Mouse (Mus musculus) cerebellum, postnatal 4 days (tissue): ENCODE measurements at regions not wholly inside any gene's neighbourhood (a gene's known extent, or its start where the extent isn't known, plus 50 kb on each side); places are given as distances from the start of the nearest gene placed in this dataset.

ENCODE experiments used
- DNase-seq, 2 experiments: peaks; one replicate each; pipeline ENCODE4 v3.0.0; 2022; ENCODE audit warnings: low spot score in 2 of 2, mixed read lengths in 1 of 2

DNA sequence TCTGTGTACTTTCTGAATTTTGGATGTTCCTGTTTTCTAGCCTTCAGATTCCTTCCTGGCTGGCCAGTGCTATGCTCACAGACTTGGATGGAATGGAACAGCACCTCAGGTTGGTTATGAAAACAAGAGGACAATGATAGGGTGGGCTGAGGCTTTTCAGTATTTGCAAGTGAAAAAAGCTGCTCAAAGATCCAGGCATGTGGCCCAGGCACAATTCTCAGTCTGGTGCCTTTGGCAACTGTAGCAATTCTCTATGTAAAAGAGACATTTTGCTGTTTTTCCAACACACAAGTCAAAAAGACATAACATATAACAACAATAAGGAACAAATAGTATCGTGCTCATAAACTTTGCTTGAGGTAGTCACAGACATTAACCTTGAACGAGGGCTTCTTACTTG is 363.4 kb upstream of the Pik3r1 start:
- no peak for DNase-seq

DNA sequence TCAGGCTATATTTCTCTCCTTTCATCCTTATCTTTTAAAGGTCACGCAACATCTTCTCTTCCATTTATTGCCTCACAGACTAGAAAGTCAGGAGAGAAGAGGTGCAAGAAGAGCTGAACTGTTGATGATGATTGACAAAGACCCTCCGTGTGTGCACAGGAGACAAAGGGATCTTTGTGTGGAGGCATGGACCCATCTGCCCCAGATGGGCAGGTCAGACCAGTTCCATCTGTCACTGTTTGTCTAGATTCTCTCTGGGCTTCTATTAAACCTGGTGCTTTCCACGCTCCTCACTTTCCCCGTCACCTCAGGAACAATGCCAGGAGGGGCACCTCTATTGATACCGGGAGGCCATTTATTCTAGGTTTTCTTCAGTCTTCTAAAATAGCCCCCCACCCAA is 364.1 kb upstream of the Pik3r1 start:
- DNase-seq, result no peak

DNA sequence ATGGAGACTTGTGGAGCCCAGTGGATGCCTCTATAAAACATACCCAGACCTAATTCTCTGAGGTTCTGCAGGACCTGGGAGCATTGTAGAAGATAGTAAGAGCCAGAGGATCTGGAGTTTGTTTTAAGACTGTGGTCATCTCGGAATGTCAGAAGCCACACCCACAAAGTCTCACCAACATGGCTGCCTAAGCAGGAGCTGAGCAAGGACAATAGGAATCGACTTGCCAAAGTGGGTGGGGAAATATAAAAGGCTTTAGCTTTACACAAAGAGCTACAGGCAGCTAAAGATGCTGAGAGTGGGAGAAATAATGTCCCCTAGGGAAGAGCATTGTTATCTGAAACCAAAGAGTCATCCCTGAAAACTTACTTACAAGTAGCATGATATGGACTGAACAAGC is 364.7 kb upstream of the Pik3r1 start:
- DNase-seq, result no peak

DNA sequence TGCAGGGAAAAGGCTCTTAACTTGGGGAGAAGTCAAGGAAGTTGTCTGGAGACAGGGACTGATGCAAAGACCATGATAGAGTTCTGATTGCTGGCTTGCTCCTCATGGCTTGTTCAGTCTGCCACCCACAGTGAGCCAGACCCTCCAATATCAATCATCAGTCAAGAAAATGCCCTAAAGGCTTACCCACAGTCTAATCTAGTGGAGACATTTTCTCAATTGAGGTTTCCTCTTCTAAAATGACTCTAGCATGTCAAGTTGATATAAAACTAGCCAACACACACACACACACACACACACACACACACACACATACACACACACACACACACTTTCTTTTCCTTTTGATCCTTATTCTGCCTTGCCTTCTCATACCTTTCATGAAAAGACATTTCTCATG is 367.2 kb upstream of the Pik3r1 start:
- DNase-seq, result no peak

DNA sequence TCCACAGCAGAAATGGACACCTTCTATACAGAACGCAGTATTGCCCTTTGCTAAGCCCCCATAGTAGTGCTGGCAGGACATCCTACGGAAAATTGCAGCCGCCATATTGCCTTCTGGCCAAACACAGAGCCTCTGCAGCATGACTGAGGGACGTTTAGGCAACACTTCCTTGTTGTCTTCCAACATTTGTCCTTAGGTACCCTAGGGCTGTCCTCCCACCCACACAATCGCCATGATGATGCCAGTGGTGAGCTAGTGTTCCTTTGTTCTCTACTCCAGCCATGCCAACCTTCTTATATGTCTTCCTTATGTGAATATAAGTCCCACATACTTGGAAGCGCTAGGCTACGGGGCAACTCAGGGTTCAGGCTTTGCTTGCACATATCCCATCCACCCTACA is 375.0 kb upstream of the Pik3r1 start:
- no peak for DNase-seq

DNA sequence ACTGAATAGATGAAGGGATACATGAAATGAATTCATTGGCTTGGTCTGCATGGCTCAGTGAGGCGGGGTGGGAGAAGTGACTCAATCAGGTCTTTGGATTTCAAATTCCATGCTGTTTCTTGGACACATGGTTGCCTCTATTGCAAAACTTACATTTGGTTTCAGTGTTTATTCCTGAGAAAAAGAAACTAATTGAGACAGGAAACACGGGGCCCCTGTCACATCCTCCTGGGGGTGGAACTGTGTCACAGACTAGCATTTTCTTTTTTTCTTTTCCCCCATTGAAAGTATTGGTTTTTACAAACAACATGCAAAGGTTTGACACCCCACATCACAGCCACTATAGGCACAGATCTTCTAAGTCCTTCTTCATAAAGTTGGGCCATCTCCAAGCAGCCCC is 375.8 kb upstream of the Pik3r1 start:
- no peak for DNase-seq

DNA sequence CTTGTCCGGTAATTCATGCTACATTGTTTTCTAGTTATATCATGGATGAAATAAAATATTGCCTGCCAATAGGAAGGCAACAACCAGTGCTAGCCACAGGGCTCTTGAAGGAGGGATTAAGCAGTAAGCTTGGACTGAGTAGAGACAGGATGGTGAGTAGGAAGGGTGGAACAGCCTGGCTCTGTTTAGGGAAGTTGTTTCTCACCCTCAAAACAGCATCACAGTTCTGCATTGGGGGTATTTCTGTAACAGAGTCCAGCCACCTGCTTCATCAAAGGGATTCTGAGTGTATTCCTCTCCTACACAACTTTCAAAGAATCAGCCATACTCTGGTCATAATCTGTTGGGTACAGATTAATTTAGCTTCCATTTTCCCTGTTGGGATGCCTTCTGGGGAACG is 380.0 kb upstream of the Pik3r1 start:
- no peak for DNase-seq

DNA sequence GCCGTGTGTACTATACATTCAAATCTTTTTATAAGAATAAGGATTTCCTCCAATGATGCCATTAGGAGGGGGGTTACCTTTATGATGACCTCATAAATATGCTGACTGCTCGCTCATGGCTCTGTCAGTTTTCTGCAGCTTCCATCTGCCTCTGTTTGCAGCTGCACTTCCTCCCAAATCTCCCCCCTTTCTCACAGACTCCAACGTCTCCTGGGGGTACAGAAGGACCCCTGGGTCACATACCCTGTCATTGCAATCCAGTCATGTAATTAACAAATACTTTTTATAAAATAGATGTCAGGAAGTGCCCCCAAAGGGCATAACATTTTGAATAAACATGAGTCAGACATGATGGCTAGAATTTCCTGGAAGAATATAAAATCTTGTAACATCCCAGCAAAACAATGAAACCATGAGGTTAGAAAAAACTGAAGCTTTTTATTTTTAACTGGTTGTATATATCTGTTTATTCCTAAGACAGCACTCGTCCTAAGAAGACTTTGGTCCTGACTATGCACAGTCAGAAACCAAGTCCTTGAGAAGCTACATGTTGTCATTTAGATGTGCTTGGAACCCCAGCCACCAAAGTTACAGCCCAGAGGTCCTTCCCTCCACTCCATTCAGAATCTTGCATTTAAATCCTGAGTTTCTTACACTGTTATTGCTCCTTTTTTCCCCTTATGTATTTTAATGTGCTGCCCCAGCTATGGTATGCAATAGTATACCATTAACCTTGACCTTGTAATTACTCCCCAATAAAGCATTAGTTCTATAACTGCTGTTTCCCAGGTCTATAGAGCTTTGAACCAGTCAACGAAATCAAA is 386.0 kb upstream of the Pik3r1 start:
- DNase-seq, result no peak

DNA sequence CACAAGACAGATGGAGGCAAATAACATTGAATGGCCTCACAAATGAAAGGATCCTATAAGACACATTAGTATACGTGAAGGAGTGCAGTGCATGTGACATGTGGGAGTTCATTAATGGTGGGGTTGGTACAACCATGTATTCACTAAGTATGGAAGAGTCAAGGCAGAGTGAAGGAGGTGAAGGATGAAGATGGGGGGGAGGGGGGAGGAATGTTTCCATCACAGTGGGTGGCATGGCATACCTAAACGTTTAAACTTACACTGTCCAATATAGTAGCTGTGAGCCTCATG is 386.5 kb upstream of the Pik3r1 start:
- no peak for DNase-seq

DNA sequence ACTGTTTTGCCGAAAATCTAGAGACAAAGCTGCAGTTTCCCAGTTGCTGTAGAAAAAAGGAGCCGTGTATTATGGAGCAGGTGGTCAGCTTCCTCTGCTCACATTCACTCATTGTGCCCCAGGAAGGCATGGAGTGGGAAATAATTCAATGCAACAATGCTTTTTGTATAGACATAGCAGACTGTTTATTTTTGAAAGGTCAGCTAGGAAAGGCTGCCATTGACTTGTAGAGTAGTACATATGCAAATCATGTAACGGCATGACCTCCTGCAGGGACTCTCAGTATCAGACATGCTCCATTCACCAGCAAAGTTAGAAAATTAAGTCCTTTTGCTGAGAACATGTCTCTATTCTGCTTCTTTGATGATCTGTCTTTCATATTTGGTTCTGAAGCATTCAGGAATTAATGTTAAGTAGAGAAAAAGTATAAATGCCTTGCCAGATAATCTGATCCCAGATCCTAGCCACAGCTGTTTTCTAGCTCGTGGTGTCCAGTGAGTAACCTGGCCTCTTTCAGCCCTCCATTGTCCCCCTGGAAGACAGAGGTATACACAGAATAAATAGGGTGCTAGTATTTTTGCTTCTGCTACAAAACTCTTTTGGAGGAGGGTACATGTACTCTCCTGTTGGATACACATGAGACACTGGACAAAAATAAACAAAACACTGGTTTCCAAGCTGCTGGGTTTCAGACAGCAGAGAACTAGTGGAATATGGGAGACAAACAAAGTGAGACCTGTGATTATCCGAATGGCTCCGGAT is 389.5 kb upstream of the Pik3r1 start:
- DNase-seq, result no peak

DNA sequence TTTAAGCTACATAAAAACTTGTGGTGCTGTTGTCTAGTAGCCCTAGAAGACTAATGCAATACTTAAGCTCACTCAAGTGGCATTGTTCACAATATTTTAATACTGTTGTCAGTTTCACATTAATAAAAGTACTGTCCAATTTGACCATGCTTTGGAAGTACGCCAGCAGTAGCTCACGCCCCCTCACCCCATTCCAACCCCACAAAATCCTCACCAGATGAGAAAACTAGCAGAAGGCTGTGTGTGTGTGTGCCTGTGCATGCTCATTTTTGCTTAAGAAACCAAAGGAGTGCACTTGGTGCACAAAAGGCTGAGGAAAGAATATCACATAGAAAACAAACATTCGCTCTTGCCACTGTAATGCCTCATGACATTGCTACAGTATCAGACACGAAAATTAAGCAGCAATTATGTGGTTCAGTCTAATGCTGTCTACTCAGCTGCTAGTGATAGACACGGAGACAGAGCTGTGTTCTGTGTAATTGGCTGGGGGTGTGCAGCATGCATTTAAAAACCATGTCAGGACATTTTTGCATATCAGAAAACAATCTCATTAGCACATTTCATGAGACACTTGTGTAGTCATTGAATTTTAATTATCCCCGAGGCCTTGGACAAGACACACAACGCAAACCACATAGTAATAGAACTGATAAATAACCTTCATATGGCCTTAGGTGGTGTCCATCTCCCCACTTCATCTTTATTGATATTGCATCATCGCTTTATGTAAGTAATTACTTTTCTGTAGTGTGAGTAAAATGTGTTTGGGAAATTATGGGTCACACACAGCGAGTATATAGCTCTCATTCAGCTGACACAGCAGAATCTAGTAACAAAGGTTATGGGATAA is 405.6 kb upstream of the Pik3r1 start:
- no peak for DNase-seq

DNA sequence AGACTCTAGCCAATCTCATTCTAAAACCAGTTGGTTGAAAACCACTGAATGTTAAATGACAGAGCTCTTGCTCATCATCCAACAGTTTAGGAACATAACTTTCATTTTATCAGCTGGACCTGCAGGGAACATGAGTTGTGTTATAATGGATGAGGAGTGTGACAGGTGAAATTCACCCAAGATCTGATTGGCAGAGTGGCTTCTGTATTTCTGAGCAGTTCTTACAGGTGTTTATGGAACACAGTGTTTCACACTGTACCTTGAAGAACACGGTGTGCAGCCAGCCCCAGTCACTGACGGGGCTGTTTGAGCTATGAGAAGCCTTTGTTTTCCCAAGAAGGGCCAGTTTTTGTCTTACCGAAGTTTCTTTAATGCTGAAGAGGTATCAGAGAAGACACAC is 406.4 kb upstream of the Pik3r1 start:
- DNase-seq, result no peak

DNA sequence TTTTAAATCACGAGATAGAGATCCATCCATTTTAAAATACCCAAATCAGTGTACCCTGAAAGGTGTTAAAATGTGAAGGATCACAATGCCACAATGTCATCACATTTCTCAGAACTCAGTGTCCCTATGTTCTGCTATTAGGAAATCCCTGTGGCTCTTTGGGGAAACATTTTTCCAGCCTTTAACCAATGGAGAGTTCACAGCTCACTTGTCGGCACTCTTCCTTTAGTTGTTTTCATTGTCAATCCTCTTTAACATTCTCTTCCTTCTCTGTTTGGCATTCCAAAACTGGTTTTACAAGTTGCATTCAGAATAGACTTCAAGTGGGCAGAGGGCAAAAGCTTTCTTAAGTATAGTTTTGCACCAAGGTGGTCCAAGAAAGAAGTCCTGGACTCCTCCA is 406.9 kb upstream of the Pik3r1 start:
- DNase-seq, result no peak

DNA sequence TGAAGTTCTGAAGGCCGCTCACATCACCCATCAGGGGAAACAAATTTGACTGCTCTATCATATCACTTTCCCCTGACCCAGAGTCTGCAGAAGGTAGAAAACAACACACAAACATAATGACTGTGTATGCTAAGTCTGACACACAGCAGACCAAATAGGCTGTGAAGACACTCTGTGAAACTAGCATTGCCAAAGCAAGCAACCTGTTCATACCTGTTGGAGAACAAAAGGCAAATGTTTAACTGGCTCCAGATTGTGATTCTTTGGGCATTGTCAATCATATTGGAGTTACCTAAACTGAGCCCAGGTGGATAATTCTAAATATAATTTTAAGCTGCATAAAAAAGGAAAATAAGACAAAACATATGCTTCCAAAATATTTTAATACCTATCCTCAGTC is 407.4 kb upstream of the Pik3r1 start:
- DNase-seq, result no peak

DNA sequence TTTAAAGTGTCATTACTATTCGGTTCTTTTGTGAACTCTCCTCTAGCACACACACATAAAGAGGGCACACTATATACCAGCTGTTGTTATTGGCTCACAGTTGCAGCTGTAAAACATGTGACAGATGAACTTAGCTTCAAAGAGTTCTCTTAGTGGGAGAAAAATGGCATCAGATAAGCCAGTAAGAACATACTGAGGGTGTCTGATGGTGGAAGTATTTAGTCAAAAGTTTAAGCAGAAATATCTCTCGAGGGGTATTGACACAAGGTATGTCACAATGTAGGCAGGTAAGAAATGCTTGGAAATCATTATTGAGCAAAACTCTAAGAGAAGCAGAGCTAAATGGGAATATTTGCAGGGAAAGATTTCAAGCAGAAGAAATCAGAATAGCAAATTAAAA is 408.4 kb upstream of the Pik3r1 start:
- DNase-seq, result no peak

DNA sequence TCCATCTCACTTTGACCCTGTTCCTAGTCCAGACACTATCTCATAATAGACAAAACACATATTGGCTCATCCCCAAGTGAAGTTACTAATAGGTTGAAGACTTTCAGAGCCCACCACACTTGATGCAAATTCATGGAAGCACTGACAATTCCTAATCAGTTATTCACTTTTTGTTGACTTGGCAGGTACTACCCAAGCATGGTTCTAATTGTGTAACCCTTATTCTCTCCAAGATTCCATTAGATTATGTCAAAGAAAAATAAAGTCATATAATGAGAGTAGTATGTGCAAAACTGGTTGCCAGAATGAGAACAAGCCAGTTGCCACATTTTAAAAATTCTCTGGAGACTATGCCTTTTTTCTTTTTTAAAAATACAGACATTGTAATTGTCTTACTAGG is 426.7 kb upstream of the Pik3r1 start:
- DNase-seq, result no peak

DNA sequence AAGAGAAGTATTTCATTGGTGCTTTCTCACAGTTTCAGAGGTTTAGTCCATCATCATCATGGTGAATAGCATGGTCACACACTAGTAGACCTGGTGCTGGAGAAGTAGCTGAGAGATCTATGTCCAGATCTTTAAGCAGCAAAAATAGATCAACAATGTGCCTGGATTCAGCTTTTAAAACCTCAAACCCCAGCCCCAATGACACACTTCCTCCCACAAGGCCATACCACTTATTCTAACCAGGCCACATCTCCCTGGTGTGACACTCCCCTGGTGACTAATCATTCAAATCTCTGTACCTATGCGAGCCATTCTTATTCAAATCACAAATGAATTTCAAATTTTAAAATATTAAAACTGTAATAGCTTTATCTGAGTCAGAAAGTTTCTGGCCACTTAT is 434.3 kb upstream of the Pik3r1 start:
- DNase-seq, result no peak

DNA sequence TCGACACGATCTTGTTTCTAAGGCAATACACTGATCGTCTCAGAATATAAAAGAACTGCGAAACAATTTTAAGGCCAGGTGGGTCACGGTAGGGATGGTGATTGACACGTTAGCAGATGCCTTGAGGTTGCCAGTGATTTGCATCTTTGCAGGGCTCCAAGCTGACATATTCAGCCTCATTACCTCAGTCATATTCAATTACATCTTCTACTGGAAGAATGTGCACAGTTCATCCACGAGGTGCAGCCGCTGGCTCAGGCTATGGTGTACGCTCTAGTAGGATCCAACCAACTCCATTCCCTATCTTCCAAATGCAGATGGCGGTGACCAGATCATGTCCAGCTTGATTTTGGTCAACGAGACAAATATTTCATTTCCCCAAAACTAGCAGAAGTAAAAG is 450.5 kb upstream of the Pik3r1 start:
- DNase-seq, result no peak

DNA sequence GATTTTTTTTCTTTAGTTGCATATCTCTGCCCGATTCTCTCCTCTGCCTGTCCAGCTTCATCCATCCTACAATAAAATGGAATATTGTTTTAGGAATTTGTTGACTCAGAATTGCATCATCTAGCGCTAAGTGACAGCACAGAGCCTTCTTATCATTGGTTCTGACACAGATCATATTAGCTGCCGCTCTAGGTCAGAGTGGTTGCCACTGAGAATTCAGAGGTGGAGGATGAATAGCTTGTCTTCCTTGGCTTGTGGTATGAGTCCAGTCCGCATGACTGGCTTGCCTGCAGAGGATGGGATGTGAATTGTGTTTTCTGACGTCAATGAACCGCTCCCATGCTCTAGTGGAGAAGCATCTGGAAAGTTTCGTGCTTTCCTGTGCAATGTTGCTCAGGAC is 462.3 kb upstream of the Cd180 start:
- DNase-seq, result no peak

DNA sequence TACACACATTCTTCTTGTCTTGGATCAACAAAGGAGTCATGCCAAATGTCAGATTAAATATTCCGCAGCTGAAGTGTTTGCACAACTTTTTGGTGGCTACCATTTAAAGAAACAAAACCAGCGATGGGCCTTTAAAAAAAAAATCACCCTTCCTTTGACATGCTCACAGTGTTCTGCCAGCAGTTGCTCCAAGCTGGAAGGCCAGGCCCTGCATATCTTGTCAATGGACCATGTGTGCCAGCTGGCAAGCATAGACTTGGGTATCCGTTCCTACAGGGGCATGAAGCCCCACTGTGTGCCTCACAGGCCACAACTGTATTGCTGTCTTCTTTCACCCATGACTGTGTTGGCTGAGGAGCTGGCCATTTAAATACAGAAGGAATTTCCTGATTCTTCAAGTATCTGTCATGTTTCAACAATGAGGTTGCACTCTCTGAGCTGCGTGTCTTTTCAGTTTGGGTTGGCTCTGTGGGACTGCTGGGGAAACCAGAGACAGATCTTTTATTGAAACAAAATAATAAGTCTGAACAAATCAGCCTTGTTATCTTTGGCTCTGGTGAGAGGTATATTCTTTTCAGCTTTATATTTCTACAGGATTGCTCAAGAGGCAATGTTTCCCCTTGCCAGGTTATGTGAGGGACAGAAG is 460.9 kb upstream of the Cd180 start:
- peak in 1 of 2 experiments; percentile 12 for DNase-seq

DNA sequence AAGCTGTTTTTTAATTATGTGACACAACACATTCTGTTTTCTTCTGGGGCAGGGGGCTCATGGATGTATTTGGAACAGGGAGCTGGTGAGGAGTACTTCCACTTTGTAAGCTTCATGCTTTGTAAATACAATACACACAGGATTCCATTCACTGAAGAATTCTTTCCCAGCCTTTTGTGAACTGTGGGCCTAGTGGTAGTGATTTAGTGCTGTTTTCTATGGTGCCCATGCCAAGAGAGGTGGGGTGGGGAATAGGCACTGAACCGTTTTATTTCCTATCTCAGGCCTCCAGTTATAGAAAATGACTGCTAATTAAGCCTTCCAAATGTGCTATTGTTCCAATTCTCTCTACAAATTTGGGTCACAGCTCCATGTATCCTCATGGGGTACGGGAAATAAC is 442.5 kb upstream of the Cd180 start:
- no peak for DNase-seq

DNA sequence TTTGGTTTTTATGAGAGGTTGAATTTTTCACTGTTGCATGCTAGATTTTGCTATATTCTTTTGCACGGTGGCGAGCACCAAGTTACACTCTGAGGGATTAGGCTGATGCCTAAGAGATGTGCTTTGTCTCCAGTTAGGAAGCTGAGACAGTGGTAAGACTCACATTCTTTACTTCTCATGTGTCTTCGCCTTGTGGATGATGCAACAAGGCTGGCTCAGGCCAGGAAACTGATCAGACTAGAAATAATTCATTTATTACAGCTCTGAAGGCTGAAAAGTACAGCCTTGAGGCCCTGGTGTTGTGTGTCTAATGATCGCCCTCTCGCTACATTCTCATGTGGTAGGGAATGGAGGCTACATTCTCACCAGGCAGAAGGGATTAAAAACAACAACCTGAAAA is 441.6 kb upstream of the Cd180 start:
- DNase-seq, result no peak
